Mouse (Mus musculus) limb, embryonic 14.5 days (tissue): Measurements from ENCODE around the gene Pdzd2. TPM values are rescaled to one million over a fixed set of nuclear protein-coding genes. Genes with fewer than 3 reads are reported as not detected.

Experiments used
- ATAC-seq: fragments of 200-750 bp; cut with Nextera tagmentation; 2 replicates; pipeline ENCODE4 v1.8.0; 2017; ENCODE audit warnings: low read depth, moderate number of reproducible peaks, moderate TSS enrichment; ENCODE audit not compliant: low FRiP score
- DNase-seq: peaks from one replicate; pipeline ENCODE4 v3.0.0-alpha.2; 2015; ENCODE audit warnings: low spot score
- H3K27ac ChIP-seq: fragments of 300-500 bp; sonication (generic); replicated peaks from 2 replicates; pipeline ENCODE4 v1.5.1; 2014; ENCODE audit warnings: low read depth, mild to moderate bottlenecking, low read length, moderate library complexity, mixed read lengths
- H3K27me3 ChIP-seq: fragments of 300-500 bp; sonication (generic); 2 replicates; pipeline ENCODE4 v1.6.1; 2014; ENCODE audit warnings: low read length, mixed read lengths; ENCODE audit not compliant: control insufficient read depth, insufficient read depth
- H3K36me3 ChIP-seq: fragments of 300-500 bp; sonication (generic); 2 replicates; pipeline ENCODE4 v1.6.1; 2014; ENCODE audit warnings: mild to moderate bottlenecking, low read length, moderate library complexity, mixed read lengths; ENCODE audit not compliant: control insufficient read depth, insufficient read depth
- H3K4me1 ChIP-seq: fragments of 300-500 bp; sonication (generic); 2 replicates; pipeline ENCODE4 v1.6.1; 2014; ENCODE audit warnings: antibody characterized with exemption, low read length, mixed read lengths; ENCODE audit not compliant: control insufficient read depth, insufficient read depth
- H3K4me2 ChIP-seq: fragments of 300-500 bp; sonication (generic); replicated peaks from 2 replicates; pipeline ENCODE4 v1.6.1; 2014; ENCODE audit warnings: low read depth, mild to moderate bottlenecking, low read length, moderate library complexity; ENCODE audit not compliant: severe bottlenecking
- H3K4me3 ChIP-seq: fragments of 300-500 bp; sonication (generic); replicated peaks from 2 replicates; pipeline ENCODE4 v1.5.1; 2014; ENCODE audit warnings: low read length
- H3K9ac ChIP-seq: fragments of 300-500 bp; sonication (generic); 2 replicates; pipeline ENCODE4 v1.6.1; 2014; ENCODE audit warnings: mild to moderate bottlenecking, low read depth, low read length, moderate library complexity; ENCODE audit not compliant: severe bottlenecking
- H3K9me3 ChIP-seq: fragments of 300-500 bp; sonication (generic); 2 replicates; pipeline ENCODE4 v1.6.1; 2016; ENCODE audit warnings: low read length; ENCODE audit not compliant: control insufficient read depth
- POLR2A ChIP-seq: fragments of 200-500 bp; IDR thresholded peaks from 2 replicates; pipeline ENCODE4 v1.8.0; 2012; ENCODE audit warnings: inconsistent platforms, mild to moderate bottlenecking, moderate library complexity, borderline replicate concordance; ENCODE audit not compliant: insufficient read depth, insufficient read length; ENCODE audit errors: extremely low read depth
- WGBS: fragments of 180-500 bp; shearing (Covaris S2); extraction: QIAGEN DNeasy Blood & Tissue Kit; methylation state at CpG from one replicate; pipeline ENCODE4 v1.1.7; 2014; 5-methylcytosine and 5-hydroxymethylcytosine counted together
- polyA plus RNA-seq, 2 experiments: library from polyadenylated mRNA; depleted of rRNA in 1 of 2; stranded (reverse) in 1 of 2; unstranded in 1 of 2; fragments of >200 nt; fragmentation: Nextera tagmentation in 1 of 2; extraction: Ambion mirVana in 1 of 2; gene quantifications; 2 replicates each; pipeline versions ENCODE4 v1.2.1 to v1.2.3; 2012 to 2014

Gene Pdzd2
- polyA plus RNA-seq, 2 experiments = 14.6 to 26.4 TPM

GRCm38 (mm10) chr15:12637511-12637910, 102.2 kb downstream of the Pdzd2 start:
- no peak overlapping the region for H3K4me2 ChIP-seq
- WGBS = 95% methylated on average over 8 of the region's 8 CpGs
- DNase-seq = no peak
- H3K4me3 ChIP-seq = no peak overlapping the region
- H3K9ac ChIP-seq = no peak overlapping the region
- H3K27ac ChIP-seq = no peak overlapping the region
- no peaks in the 10 kb centered on the region for H3K9me3 ChIP-seq
- H3K4me1 ChIP-seq = peaks cover 3% of the 10 kb centered on the region; the same call in 1 of the 2 replicates
- no peaks in the 10 kb centered on the region for H3K27me3 ChIP-seq
- no peaks in the 10 kb centered on the region for H3K36me3 ChIP-seq
- ATAC-seq = no peak
- TF ChIP-seq POLR2A = no peak

DNA sequence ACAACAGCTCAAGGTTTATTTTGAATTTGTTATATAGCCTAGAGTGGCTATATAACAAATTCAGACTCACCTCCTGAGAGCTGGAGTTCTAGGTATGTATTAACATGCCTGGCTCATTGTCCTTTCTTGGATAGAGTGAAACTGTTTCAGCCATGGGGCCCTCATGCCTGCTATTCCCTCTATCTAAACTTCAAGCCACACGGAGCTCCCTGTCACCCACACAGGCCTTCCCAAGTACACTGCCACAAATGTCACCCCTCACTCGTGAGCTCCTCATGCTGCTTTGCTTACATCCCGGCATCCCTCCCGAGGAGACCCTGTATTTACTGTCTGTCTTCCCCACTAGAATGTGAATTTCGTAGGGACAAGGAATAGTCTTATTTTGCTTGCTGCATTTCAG, 103.3 kb downstream of the Pdzd2 start:
- H3K4me1 ChIP-seq = peaks cover 10% of the 10 kb centered on the region
- H3K27me3 ChIP-seq = no peaks in the 10 kb centered on the region
- no peaks in the 10 kb centered on the region for H3K9me3 ChIP-seq
- no peak overlapping the region for H3K9ac ChIP-seq
- no peak overlapping the region for H3K4me2 ChIP-seq
- no peak for TF ChIP-seq POLR2A
- WGBS = 85% methylated on average over 5 of the region's 5 CpGs
- no peak overlapping the region for H3K27ac ChIP-seq
- H3K4me3 ChIP-seq = no peak overlapping the region
- no peaks in the 10 kb centered on the region for H3K36me3 ChIP-seq
- ATAC-seq = no peak
- no peak for DNase-seq

- no peak for TF ChIP-seq POLR2A
- H3K4me2 ChIP-seq = no peak overlapping the region
- H3K36me3 ChIP-seq = no peaks in the 10 kb centered on the region
- DNase-seq (no peak), ATAC-seq (no peak)
- H3K9ac ChIP-seq = no peak overlapping the region
- H3K27me3 ChIP-seq = no peaks in the 10 kb centered on the region
- WGBS = 74% methylated on average over 8 of the region's 8 CpGs
- H3K4me3 ChIP-seq = no peak overlapping the region
- no peak overlapping the region for H3K27ac ChIP-seq
- no peaks in the 10 kb centered on the region for H3K9me3 ChIP-seq
- peaks cover 15% of the 10 kb centered on the region for H3K4me1 ChIP-seq
Observed at GRCm38 (mm10) chr15:12634921-12635320, 104.8 kb downstream of the Pdzd2 start.

- no peak overlapping the region for H3K4me3 ChIP-seq
- 78% methylated on average over 7 of the region's 7 CpGs for WGBS
- DNase-seq = no peak
- H3K4me2 ChIP-seq = no peak overlapping the region
- no peak for ATAC-seq
- peaks cover 12% of the 10 kb centered on the region for H3K4me1 ChIP-seq
- TF ChIP-seq POLR2A = no peak
- no peaks in the 10 kb centered on the region for H3K36me3 ChIP-seq
- no peak overlapping the region for H3K27ac ChIP-seq
- no peaks in the 10 kb centered on the region for H3K9me3 ChIP-seq
- H3K27me3 ChIP-seq = no peaks in the 10 kb centered on the region
- no peak overlapping the region for H3K9ac ChIP-seq
Observed at GRCm38 (mm10) chr15:12629164-12629563, 110.6 kb downstream of the Pdzd2 start.

DNA sequence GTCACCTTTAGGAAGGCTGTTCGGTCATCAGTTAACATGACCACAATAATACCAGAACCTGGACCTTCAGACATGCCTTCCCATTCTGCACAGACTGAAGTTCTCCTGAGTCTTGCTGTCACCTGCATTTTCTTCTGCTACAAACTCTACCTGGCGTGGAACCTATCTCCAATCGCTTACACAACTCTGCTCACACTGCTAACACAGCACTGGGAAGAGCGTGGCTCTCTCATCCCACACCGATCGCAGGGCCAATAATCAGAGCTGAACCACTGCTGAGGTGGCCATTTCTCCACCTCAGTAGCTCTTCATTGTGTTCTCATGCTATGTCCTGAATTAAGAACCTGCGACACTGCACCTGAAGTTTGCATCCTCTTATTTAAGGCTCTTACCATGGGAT, 111.3 kb downstream of the Pdzd2 start:
- no peak for TF ChIP-seq POLR2A
- H3K36me3 ChIP-seq = no peaks in the 10 kb centered on the region
- peaks cover 12% of the 10 kb centered on the region; the same call in 1 of the 2 replicates for H3K4me1 ChIP-seq
- ATAC-seq (no peak), DNase-seq (no peak)
- no peak overlapping the region for H3K9ac ChIP-seq
- H3K4me2 ChIP-seq = no peak overlapping the region
- H3K27me3 ChIP-seq = no peaks in the 10 kb centered on the region
- no peak overlapping the region for H3K27ac ChIP-seq
- no peaks in the 10 kb centered on the region for H3K9me3 ChIP-seq
- 91% methylated on average over 7 of the region's 7 CpGs for WGBS
- H3K4me3 ChIP-seq = no peak overlapping the region

GRCm38 (mm10) chr15:12626930-12627329, 112.8 kb downstream of the Pdzd2 start:
- 76% methylated on average over 9 of the region's 9 CpGs for WGBS
- H3K36me3 ChIP-seq = no peaks in the 10 kb centered on the region
- no peak overlapping the region for H3K4me2 ChIP-seq
- DNase-seq = no peak
- H3K4me3 ChIP-seq = no peak overlapping the region
- H3K9ac ChIP-seq = no peak overlapping the region
- no peak for TF ChIP-seq POLR2A
- ATAC-seq = no peak
- H3K27me3 ChIP-seq = no peaks in the 10 kb centered on the region
- peaks cover 17% of the 10 kb centered on the region; the same call in 1 of the 2 replicates for H3K4me1 ChIP-seq
- no peaks in the 10 kb centered on the region for H3K9me3 ChIP-seq
- no peak overlapping the region for H3K27ac ChIP-seq
